Mouse (Mus musculus) embryo, embryonic 11 days (tissue): ENCODE measurements around the gene Btbd16.

Experiments
- DNase-seq: peaks from one replicate; pipeline ENCODE4 v3.0.0-alpha.2; 2015

Gene Btbd16

GRCm38 (mm10) chr7:130819624-130820023, 45.8 kb downstream of the Btbd16 start:
- DNase-seq = no peak

GRCm38 (mm10) chr7:130823992-130824391, 50.1 kb downstream of the Btbd16 start:
- DNase-seq = no peak

GRCm38 (mm10) chr7:130826343-130826742, 52.5 kb downstream of the Btbd16 start:
- no peak for DNase-seq

GRCm38 (mm10) chr7:130827431-130827830, 53.6 kb downstream of the Btbd16 start:
- peak; percentile 82 for DNase-seq

- no peak for DNase-seq
These were observed 54.1 kb downstream of the Btbd16 start for GRCm38 (mm10) chr7:130827844-130828403.

GRCm38 (mm10) chr7:130828475-130828874, 54.6 kb downstream of the Btbd16 start:
- DNase-seq = no peak

- DNase-seq = no peak
These were observed 57.7 kb downstream of the Btbd16 start for GRCm38 (mm10) chr7:130831586-130831985.

GRCm38 (mm10) chr7:130834299-130834698, 60.4 kb downstream of the Btbd16 start:
- peak; percentile 78 for DNase-seq

GRCm38 (mm10) chr7:130834958-130835861, 61.3 kb downstream of the Btbd16 start:
- DNase-seq = peak; percentile 59

- DNase-seq = peak; percentile 16
These were observed 62.2 kb downstream of the Btbd16 start for GRCm38 (mm10) chr7:130836066-130836465.

GRCm38 (mm10) chr7:130837941-130838657, 64.2 kb downstream of the Btbd16 start:
- DNase-seq = peak; percentile 77

- no peak for DNase-seq
These were observed 64.8 kb downstream of the Btbd16 start for GRCm38 (mm10) chr7:130838658-130839025.

GRCm38 (mm10) chr7:130839380-130840100, 65.7 kb downstream of the Btbd16 start:
- DNase-seq = no peak

GRCm38 (mm10) chr7:130847164-130847718, 73.4 kb downstream of the Btbd16 start:
- DNase-seq = no peak

- no peak for DNase-seq
These were observed 80.9 kb downstream of the Btbd16 start for GRCm38 (mm10) chr7:130854684-130855292.

GRCm38 (mm10) chr7:130855681-130856080, 81.8 kb downstream of the Btbd16 start:
- no peak for DNase-seq

GRCm38 (mm10) chr7:130857973-130858372, 84.1 kb downstream of the Btbd16 start:
- DNase-seq = no peak

GRCm38 (mm10) chr7:130859926-130860325, 86.1 kb downstream of the Btbd16 start:
- DNase-seq = no peak

GRCm38 (mm10) chr7:130860721-130861142, 86.9 kb downstream of the Btbd16 start:
- DNase-seq = peak; percentile 37

GRCm38 (mm10) chr7:130862501-130862900, 88.6 kb downstream of the Btbd16 start:
- no peak for DNase-seq

- DNase-seq = no peak
These were observed 90.8 kb downstream of the Btbd16 start for GRCm38 (mm10) chr7:130864711-130865110.
